Mouse (Mus musculus): Measurements from ENCODE around the gene Acrbp.
A peak's percentile ranks its signal among the peaks of the same experiment; 100 is the strongest.
"Not testable (repeated sequence)": the region's sequence is repeated elsewhere in the genome, so short reads cannot be mapped to it uniquely, and the experiment has no call there.

The Acrbp gene

GRCm38 (mm10) chr6:125049678-125050077, at the start of gene Acrbp:
Gene Acrbp, plus strand, starts transcription at chr6:125049689.
- no peak for DNase-seq (ENCODE audit: low read depth)

- no peak for DNase-seq (ENCODE audit: low read depth)
These were observed 45.8 kb upstream of the Acrbp start for GRCm38 (mm10) chr6:125003706-125004105.

- no peak for DNase-seq (ENCODE audit: low read depth)
These were observed 44.4 kb upstream of the Acrbp start for GRCm38 (mm10) chr6:125005086-125005485.

- no peak for DNase-seq (ENCODE audit: low read depth)
These were observed 41.4 kb upstream of the Acrbp start for GRCm38 (mm10) chr6:125008060-125008459.

- DNase-seq (ENCODE audit: low read depth), result peak; percentile 97
These were observed 40.8 kb upstream of the Acrbp start for GRCm38 (mm10) chr6:125008586-125009128.

- no peak for DNase-seq (ENCODE audit: low read depth)
These were observed 40.5 kb upstream of the Acrbp start, which contains the start of gene Zfp384 for GRCm38 (mm10) chr6:125009129-125009180. Gene Zfp384, plus strand, starts transcription at chr6:125009145.

GRCm38 (mm10) chr6:125009181-125010073, 40.1 kb upstream of the Acrbp start:
- DNase-seq (ENCODE audit: low read depth), result peak; percentile 45

GRCm38 (mm10) chr6:125017682-125018081, 31.8 kb upstream of the Acrbp start:
- DNase-seq (ENCODE audit: low read depth), result peak; percentile 58

GRCm38 (mm10) chr6:125030532-125030931, 19.0 kb upstream of the Acrbp start:
- DNase-seq (ENCODE audit: low read depth), result not testable (repeated sequence)

- no peak for DNase-seq (ENCODE audit: low read depth)
These were observed 17.9 kb upstream of the Acrbp start for GRCm38 (mm10) chr6:125031604-125032003.

GRCm38 (mm10) chr6:125038666-125039065, 10.8 kb upstream of the Acrbp start:
- DNase-seq (ENCODE audit: low read depth), result no peak

GRCm38 (mm10) chr6:125039131-125039530, 10.4 kb upstream of the Acrbp start:
- no peak for DNase-seq (ENCODE audit: low read depth)

GRCm38 (mm10) chr6:125039533-125040153, 9.8 kb upstream of the Acrbp start, which contains the start of gene Ing4:
Gene Ing4, plus strand, starts transcription at chr6:125039760.
- peak; percentile 96 for DNase-seq (ENCODE audit: low read depth)

- no peak for DNase-seq (ENCODE audit: low read depth)
These were observed 9.3 kb upstream of the Acrbp start for GRCm38 (mm10) chr6:125040221-125040620.

- DNase-seq (ENCODE audit: low read depth), result no peak
These were observed 8.4 kb upstream of the Acrbp start for GRCm38 (mm10) chr6:125041047-125041446.

GRCm38 (mm10) chr6:125042081-125042480, 7.4 kb upstream of the Acrbp start:
- no peak for DNase-seq (ENCODE audit: low read depth)

GRCm38 (mm10) chr6:125046691-125047090, 2.8 kb upstream of the Acrbp start:
- DNase-seq (ENCODE audit: low read depth), result peak; percentile 81

GRCm38 (mm10) chr6:125051237-125051636, 1.7 kb downstream of the Acrbp start:
- no peak for DNase-seq (ENCODE audit: low read depth)

- no peak for DNase-seq (ENCODE audit: low read depth)
These were observed 12.0 kb downstream of the Acrbp start for GRCm38 (mm10) chr6:125061493-125061892.

GRCm38 (mm10) chr6:125062511-125062910, 13.0 kb downstream of the Acrbp start:
- DNase-seq (ENCODE audit: low read depth), result no peak

GRCm38 (mm10) chr6:125063906-125064305, 14.4 kb downstream of the Acrbp start:
- DNase-seq (ENCODE audit: low read depth), result no peak

GRCm38 (mm10) chr6:125065223-125065622, 15.7 kb downstream of the Acrbp start:
- not testable (repeated sequence) for DNase-seq (ENCODE audit: low read depth)

GRCm38 (mm10) chr6:125067571-125067995, 18.1 kb downstream of the Acrbp start, which contains the start of gene Lpar5:
Gene Lpar5, plus strand, starts transcription at chr6:125067920.
- DNase-seq (ENCODE audit: low read depth), result no peak
